Mouse (Mus musculus) cerebellum, adult 11-12 months (tissue): ENCODE data around the gene Dazap1.

Experiments
- DNase-seq: peaks from one replicate; pipeline ENCODE4 v3.0.0; 2022

The Dazap1 gene

GRCm38 (mm10) chr10:80273847-80274246 lies 12.6 kb downstream of the Dazap1 start:
- DNase-seq: no peak

- no peak for DNase-seq
Observed at GRCm38 (mm10) chr10:80276238-80276637, 15.0 kb downstream of the Dazap1 start.

GRCm38 (mm10) chr10:80278390-80278789 lies 17.1 kb downstream of the Dazap1 start:
- DNase-seq: no peak

- no peak for DNase-seq
Observed at GRCm38 (mm10) chr10:80279273-80279672, 18.0 kb downstream of the Dazap1 start.

GRCm38 (mm10) chr10:80281304-80281703 lies 20.0 kb downstream of the Dazap1 start:
- no peak for DNase-seq

- DNase-seq: peak; percentile 63
Observed at GRCm38 (mm10) chr10:80281921-80282371, 20.7 kb downstream of the Dazap1 start.

GRCm38 (mm10) chr10:80282481-80283441 lies 21.5 kb downstream of the Dazap1 start:
- DNase-seq: no peak

- no peak for DNase-seq
Observed at GRCm38 (mm10) chr10:80285222-80286070, 24.2 kb downstream of the Dazap1 start.

- DNase-seq: no peak
Observed at GRCm38 (mm10) chr10:80288097-80288496, 26.8 kb downstream of the Dazap1 start.

GRCm38 (mm10) chr10:80288657-80289056 lies 27.4 kb downstream of the Dazap1 start:
- DNase-seq: no peak

GRCm38 (mm10) chr10:80292251-80293146 lies 31.2 kb downstream of the Dazap1 start, which contains the start of gene Rps15:
Gene Rps15, plus strand, starts transcription at chr10:80292453.
- peak; percentile 94 for DNase-seq

- peak; percentile 44 for DNase-seq
Observed at GRCm38 (mm10) chr10:80293325-80293724, 32.0 kb downstream of the Dazap1 start.

- no peak for DNase-seq
Observed at GRCm38 (mm10) chr10:80294311-80294710, 33.0 kb downstream of the Dazap1 start.

- DNase-seq: peak; percentile 70
Observed at GRCm38 (mm10) chr10:80294788-80295303, 33.6 kb downstream of the Dazap1 start.

GRCm38 (mm10) chr10:80295618-80296425 lies 34.5 kb downstream of the Dazap1 start, which contains the start of gene Apc2:
Gene Apc2, plus strand, starts transcription at chr10:80295977.
- peak; percentile 88 for DNase-seq

- peak; percentile 73 for DNase-seq
Observed at GRCm38 (mm10) chr10:80296824-80297223, 35.5 kb downstream of the Dazap1 start.

- peak; percentile 69 for DNase-seq
Observed at GRCm38 (mm10) chr10:80297526-80298133, 36.3 kb downstream of the Dazap1 start.

- peak; percentile 94 for DNase-seq
Observed at GRCm38 (mm10) chr10:80298571-80299281, 37.4 kb downstream of the Dazap1 start.

- no peak for DNase-seq
Observed at GRCm38 (mm10) chr10:80299301-80299700, 38.0 kb downstream of the Dazap1 start.

GRCm38 (mm10) chr10:80299824-80300223 lies 38.5 kb downstream of the Dazap1 start:
- DNase-seq: peak; percentile 52
